Mouse (Mus musculus) embryo, embryonic 11.5 days (tissue): Measurements from ENCODE around the gene Ltbr.

Experiments used
- DNase-seq: peaks from one replicate; pipeline ENCODE4 v3.0.0-alpha.2; 2012; ENCODE audit warnings: low read depth, low spot score

Ltbr gene

DNA sequence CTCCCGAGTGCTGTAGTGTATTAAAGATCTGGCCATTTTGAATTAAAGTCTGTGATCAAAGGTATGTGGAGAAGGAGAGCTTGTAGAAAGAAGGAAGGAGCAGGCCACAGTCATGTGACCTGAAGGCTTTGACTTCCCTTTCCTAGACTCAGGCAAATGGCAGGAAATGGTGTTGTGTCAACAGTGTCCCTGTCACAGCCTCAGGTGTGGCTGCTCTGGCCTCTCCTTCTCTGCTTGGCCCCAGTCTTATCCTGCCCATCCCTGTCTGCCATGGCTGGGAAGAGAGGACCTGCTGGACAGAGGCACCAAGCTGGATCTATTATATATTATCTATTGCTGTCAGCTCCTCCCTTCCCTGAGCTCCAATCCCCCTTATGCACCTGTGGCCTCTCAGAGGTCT lies 31.9 kb upstream of the Ltbr start:
- DNase-seq: no peak

DNA sequence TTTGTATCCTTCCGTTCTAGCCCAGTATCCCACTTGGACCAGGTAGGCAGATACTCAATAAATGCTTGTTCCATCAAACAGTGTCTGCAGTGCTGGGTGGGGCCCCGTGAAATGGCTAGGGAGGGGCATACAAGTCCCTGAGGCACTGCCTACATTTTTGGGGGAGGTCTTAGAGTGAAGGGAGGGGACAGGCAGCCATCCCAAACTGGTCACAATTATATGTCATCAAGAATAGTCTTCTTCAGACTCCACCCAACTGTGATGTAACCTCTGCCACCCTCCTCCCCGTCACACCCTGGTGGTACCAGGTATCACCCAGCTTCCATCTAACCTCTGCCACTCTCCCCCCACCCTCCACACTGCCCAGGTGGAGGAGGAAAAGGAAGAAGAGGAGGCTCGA lies 31.2 kb upstream of the Ltbr start:
- DNase-seq: no peak

DNA sequence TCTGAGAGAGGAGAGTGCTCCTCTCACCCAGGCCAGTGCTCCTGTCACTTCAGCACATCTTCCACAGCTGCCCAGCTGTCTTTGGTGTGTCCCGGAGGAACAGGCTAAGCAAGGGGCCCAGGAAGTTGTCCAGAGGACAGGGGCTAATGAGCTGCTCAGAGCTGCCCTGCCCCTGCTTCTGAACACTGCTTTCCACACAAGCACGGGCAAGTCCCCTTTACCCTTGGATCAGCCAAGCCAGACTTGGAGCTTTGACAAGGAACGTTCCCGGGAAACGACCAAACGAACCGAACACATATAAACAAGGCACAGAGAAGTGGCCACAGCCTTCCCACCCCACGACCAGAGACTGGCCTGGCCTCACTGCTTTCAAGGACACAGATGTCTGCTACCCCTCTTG lies 30.4 kb upstream of the Ltbr start:
- DNase-seq: no peak

DNA sequence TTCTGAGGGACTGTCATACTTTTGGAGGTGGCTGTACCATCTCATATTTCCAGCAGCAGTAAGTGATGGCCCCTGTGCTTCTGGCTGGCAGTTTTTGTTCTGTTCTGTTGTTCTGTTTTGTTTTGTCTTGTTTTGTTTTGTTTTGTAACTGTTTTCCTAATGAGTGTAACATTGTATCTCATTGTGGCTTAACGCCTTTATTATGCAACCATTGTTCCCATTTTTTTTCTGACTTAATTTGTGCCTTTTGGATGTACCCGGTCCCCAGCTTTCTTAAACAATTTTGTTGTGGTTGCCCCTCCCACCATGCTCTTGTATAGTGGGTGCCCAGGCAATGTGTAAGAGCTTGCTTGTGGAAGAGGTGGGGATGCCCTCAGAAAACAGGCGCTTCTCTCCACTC lies 28.5 kb upstream of the Ltbr start:
- no peak for DNase-seq

DNA sequence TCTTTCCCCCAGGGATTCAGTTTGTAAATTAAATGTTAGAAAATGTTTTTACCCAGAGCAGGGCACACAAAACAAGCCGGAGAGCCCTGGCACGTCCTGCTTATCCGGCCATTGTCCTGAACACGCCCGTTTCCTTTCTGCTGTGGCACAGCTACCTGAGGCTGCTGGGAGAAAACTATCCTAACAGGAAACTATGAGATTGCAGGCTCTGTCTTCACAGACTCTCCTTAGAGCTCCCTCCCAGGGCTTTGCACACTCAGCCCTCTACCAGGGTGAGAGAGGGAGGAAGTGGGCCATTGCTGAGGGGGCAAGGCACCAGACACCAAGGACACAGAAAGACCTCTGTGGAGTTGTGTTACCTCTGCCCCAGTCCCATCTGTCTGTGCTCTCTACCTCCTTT lies 26.6 kb upstream of the Ltbr start:
- no peak for DNase-seq

DNA sequence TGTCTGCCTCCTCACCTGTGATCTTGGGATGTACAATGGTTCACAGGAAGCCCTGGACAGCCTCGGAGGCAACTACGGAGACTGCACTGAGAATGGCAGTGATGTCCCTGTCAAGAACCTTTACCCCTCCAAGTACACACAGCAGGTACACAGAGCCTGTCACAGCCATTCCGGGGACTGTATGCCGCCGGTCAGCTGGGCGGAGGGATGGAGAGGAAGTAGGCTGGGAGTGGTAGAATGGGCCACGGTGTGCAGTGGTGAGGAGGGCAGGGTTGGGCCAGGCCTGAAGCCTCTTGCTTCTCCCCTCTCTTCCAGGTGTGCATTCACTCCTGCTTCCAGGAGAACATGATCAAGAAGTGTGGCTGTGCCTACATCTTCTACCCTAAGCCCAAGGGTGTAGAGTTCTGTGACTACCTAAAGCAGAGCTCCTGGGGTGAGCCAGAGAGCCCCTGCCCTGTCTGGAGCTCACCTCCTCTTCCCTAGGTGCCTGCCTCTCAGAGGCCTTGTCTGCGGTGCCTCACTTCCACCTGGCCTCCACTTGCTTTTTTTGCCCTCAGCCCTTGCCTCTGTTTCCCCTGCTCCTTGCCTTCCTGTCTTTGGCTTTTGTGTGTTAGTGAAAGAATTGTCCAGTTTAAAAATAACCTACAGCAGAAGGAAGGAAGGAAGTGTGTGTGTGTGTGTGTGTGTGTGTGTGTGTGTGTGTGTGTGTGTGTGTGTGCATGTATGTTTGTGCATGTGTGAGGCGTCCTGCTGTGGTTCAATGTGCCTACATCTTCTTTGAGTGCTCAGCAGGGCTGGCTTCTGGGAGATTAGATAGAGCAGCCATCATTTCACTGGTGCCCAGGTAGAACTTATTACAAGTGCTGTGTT lies 25.3 kb upstream of the Ltbr start:
- no peak for DNase-seq

DNA sequence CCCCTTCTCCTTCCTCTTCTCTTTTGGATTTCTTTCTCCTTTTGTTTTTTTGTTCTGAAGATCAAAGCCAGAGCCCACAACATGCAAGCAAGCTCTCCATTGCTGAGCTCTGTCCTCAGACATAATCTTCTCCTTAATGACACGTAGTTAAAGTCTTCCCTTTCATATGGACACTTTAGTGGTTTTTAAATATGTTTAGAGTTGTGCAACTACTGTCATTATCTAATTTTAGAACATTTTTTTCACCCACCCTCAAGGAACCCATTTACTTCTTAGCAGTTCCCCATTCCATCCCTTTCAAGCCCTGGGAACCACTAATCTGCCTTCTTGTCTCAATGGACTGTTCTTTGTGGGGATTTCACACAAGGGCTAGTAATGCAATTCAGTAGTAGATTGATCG lies 20.7 kb upstream of the Ltbr start:
- DNase-seq: no peak

DNA sequence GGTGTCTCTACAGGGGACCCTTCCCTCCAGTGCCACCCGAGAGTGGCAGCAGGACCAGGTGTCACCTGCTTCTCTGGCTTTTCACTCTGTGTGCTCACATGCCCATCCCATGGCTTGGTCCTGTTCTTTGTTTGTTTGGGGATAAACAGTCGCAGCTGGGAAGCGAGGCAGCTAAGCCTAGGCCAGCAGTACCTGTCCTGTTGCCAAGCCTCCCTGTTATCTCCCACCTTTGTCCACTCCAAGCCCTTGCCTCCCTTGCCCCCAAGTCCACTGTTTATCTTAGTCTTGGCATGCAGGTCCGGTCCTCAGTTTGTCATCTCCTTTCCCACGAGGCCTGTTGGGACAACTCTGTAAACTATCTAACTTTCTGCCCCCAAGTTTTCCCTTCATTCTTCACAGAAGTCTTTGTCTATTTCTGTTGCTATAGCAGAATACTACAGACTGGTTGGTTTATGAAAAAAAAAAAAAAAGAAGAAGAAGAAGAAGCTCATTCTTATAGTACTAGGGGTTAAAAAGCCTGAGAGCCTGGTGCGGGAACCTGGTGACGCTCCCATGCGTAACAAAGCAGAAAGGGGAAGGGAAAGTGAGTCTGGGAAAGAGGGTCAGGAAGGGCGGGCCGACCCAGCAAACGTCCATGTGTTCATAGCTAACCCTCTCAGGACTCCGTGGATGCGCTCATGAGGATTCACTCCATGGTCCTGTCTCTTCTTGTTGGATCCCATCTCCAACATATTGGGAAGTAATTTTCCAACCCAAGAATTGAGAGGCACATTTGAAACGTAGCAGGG lies 19.6 kb upstream of the Ltbr start:
- DNase-seq: no peak

DNA sequence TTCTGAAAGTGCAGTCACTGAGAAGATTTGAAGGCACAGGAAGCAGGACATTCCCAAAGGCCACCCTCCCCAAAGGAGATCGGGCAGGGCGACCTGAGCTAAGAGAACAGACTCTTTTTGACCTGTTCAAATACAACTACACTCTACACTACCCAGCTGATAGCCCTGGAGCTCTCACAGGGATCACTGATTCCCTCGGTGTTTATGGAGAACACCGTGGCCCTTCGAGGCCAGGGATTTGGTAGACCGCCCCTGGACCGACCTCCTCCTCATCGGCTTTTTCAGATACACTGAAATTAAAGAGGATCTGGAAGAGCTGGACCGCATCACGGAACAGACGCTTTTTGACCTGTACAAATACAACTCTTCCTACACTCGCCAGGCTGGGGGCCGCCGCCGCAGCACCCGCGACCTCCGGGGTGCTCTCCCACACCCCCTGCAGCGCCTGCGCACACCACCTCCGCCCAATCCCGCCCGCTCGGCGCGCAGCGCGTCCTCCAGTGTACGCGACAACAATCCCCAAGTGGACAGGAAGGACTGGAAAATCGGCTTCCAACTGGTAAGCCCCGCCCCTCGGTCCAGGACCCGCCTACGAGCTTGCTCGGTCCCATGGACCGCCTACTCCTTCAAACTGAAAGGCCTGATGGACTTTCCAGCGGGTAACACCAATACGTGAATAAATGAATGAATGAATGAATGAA lies 17.1 kb upstream of the Ltbr start:
- DNase-seq: peak; percentile 69

DNA sequence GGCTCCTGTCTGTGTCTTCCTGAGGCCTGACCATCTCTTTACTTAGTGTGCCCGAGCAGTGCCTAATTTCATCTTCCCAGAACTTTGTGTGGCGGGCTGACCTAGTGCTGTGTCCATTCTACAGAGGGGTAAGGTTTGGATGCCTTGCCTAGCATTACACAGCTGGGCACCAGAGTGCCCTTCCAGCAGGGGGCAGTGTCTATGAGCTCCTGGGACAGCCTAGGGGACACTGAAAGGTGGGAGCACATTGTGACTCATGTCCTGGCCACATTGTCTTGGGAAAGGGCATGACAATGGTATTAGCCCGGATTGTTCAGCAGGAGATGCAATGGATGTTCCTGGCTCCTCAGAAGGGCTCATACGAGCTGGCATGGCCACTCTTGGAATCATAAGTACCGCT lies 14.6 kb upstream of the Ltbr start:
- no peak for DNase-seq

DNA sequence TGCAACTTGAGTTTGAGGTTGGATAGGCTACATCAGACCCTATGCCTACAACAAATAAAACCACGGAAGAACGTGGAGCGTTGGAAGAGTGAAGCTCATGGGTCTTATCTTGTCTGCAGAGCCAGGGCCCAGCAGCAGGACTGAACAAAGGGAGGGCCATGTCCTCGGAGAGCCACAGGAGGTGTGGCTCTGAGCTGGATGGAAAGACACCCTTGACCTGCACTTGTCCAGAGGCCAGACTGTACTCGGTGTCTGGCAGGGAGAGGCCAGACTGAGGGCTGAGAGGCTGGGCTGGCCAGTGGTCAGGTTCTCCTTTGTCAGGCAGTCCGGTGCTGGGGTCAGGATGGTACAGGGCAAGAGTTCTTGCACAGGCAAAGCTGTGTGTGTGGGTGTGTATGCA lies 11.7 kb upstream of the Ltbr start:
- no peak for DNase-seq

DNA sequence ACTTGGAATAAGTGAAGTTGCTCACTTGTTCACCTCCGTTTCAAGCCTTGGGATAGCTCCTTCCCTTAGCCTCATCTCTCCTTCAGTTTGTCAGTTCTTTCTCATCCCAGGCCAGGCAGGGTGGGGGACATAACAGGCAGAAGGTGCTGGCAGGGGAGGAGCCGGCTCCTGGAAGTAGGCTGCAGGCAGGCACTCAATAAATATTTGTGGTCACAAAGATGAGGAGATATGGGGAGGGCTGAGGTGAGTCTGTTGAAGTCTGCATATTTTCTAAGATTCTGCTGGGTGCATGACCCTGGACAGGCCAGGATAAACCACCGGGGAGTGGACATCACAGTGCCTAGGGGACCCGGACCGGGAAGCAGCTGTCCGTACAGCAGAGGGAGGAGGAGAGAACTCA lies 9.9 kb upstream of the Ltbr start:
- no peak for DNase-seq

DNA sequence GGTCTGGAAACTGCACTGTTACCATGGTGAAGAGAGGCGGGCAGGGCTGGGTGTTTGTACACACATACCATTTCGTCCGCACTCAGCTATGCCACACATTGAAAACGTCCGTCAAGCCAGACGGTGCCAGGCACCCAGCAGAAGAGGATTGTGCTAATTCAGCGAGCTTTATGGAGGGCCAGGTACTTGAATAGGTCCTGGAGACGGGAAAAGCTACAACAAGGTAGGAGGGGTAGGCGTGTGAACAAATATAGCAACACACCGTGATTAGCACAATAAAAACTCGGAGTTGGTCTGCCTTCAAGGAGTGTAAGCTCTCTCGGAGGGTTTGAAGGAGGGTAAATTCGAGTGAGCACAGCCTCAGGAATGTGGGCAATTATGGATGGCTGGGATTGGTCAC lies 9.1 kb upstream of the Ltbr start:
- no peak for DNase-seq

DNA sequence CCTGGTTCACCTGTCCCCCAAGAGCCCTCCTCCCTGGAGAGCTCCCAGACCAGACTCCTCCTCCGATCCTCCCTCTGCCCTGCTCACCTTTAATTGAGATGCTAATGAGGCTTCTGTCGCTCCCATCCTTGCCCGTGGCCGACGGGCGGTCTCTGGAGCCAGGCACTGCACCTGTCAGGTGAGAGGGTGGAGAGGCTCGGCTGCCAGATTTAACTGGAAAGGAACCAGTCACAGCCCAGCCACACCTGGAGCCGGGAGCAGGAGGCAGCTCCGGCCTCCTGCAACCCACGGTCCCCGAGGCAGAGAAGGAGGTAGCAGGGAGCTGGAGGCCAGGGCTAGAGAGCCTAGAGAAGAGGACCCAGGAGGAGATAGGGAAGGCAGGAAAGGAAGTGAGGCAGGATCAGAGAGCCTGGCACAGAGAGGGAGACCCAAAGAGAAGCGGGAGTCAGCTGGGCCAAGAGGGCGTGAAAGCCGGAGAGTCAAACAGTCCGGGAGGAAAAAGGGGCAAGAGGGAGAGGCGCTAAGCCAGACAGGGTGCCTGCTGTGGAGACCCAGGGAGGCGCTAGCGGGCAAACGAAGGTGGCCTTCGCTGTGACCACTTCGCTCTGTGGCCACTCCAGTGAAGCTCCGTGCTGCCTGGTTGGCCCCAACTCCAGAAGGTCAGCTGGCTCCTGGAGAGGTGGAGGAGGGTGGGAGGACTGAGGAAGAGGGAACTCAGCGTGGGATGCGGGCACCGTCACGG lies 7.6 kb upstream of the Ltbr start:
- DNase-seq: no peak

DNA sequence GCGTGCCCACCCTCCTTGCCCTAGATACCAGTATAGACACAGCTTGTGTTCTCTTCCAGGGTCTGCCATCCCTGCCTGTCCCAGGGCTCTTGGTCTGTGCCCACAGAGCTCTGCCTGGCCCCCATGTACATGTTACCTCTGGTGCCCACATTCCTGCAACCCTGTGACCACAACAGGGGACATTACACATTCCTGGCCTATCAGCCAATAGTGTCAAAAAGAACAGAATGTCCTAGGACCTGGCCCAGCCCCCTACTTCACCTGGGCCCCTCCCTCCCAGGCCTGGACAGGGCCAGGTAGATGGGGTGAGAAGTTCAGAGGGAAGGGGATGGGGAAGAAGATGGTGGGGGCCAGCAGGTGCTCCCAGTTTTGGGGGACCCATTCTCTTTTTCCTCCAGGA lies 6.6 kb upstream of the Ltbr start, which contains the start of gene Scnn1a:
Scnn1a (plus strand) TSS at position 337 of the 400 bp plus-strand sequence.
- DNase-seq: no peak

DNA sequence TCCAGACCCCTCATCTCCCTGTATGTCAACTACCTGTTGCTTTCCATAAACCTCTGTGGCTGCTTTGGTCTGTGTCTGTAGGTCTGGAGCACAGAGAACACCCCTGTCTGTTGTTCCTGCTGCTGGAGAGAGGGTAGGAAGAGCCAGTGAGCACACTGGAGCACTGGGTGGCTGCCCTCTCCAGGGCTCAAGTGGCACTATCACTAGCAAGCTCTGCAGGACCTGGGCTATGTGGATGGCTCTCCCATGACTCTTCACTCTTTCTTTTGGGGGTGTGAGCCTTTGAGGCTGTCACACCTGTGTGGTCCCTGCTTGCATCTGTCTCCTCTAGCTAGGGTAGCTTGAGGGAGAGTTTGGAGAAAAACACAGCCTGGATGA lies 6.2 kb upstream of the Ltbr start:
- no peak for DNase-seq

DNA sequence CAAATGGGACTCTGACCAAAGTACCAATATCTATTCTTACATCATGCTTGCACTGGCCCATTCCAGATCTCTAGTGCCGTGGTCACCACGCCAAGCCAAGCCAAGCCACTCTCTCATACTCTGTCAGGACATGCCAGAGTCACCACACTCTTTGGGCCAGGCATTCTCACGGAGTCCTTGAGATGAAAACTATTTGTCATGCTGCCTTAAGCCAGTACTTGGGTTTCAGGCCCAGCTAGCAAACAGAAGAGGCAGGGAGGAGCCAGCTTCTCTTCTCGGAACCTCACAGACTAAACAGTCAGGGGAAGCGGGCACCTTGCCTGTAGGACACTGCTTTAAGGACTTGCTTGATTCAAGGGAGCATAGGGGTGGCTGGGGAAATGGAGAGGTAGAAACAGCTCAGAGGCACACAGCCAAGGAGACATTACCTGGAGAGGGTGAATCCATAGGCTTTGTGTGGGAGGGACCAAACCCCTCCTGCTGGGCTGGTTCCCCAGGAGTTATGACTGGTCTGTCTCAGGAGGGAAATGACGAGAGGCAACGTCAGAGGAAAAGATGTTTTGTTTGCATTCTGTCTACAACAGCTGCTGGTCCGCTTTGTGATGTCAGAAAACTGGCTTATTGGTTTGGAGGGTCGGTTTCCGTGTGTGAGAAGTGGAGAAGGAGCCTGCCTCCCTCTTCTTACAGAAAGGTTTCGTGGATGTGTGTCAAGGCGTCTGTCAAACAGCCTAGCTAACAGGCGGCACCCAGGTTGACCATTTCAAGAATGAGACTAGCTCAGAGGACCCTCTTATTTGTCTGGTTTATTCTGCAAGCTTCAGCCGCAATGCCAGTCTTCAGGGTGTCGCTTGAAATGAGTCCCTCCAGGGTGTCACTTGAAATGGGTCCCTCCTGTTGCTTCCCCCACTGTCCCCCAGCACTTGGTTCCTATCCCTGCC lies 5.6 kb upstream of the Ltbr start:
- DNase-seq: no peak

DNA sequence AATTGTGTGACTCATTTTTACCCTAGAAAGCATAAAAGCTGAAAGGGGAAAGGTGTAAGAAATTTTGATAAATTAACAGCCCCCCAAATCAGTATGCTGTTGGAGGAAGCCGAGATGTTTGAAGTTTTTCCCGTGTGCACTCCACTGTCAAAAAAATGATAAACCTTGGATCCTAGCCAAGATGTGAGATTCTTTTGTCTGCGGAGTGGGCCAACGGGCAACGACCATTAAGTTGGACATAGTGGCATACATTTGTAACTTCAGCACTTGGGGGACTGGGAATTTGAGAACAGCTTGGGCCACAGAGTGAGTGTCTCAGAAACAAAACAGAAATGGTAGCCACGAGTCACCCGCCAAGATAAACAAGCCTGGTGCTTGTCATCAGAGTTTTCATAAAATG lies 3.4 kb upstream of the Ltbr start:
- no peak for DNase-seq

DNA sequence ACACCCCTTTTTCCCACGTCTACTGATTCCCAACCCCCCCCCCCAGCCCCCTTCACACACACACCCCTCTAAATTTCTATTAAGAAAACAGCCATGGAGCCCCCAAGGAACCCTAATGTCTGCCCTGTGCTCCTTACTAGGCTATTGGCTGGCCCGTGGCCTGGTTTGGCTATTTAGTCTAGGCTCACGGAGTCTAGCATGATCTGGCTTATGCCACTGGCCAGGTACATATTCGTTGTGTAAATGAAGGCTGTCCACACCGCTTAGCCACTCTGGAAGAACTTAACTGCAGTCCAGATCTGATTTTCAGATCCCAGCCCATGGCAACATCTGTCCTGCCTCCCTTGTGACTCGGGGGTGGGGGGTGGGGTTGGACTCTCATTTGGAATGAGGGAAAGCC lies 1.1 kb upstream of the Ltbr start:
- no peak for DNase-seq

DNA sequence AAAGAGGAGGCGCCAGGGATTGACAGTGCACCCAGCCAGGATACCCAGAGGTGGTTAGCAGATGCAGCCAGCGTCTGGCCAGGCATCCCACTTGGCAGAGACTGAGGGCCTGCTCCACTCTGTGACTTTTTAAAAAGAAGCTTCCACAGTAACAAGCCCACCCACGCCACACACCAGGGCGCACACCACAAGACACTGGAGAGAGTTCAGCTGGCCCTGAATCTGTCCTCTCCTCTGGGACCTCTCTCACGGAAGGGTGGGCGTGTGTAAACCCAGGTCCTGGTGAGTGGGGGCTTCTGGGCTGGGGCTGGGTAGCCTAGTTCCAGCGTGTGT lies 512 bp upstream of the Ltbr start:
- DNase-seq: no peak
